Mouse (Mus musculus): ENCODE results near the gene Idnk.

- TF ChIP-seq TBP (IDR thresholded peaks at IDR 0.05; ENCODE audit: low read depth, low read length) (no peak), EP300 (IDR thresholded peaks at IDR 0.05; ENCODE audit: low read depth in 1 of 2, low read length in 2 of 2) (peak in 1 of 2 experiments; percentile 12; a peak in 1 of 4 replicates), ZMIZ1 (IDR thresholded peaks at IDR 0.05; ENCODE audit: low read depth, low read length) (no peak), POLR2A (IDR thresholded peaks at IDR 0.05; ENCODE audit: control insufficient read depth in 1 of 2, insufficient read depth in 1 of 2, low read depth in 1 of 2, low read length in 2 of 2, poor library complexity in 1 of 2) (no peak)
Observed at GRCm38 (mm10) chr13:58115227-58115626, 42.2 kb upstream of the Idnk start.

All from MEL (cell line).